Mouse (Mus musculus) kidney, adult 11 months (tissue): ENCODE results near the gene Clasp1.

Source experiments
- DNase-seq: peaks from one replicate; pipeline ENCODE4 v3.0.0; 2022

The Clasp1 gene

GRCm38 (mm10) chr1:118403440-118403839 lies 14.6 kb downstream of the Clasp1 start:
- no peak for DNase-seq

- DNase-seq = no peak
These were observed 18.9 kb downstream of the Clasp1 start for GRCm38 (mm10) chr1:118407586-118408250.

GRCm38 (mm10) chr1:118409249-118409648 lies 20.4 kb downstream of the Clasp1 start:
- DNase-seq = no peak

GRCm38 (mm10) chr1:118410824-118411223 lies 22.0 kb downstream of the Clasp1 start:
- DNase-seq = no peak

- DNase-seq = no peak
These were observed 24.3 kb downstream of the Clasp1 start for GRCm38 (mm10) chr1:118413169-118413568.

- no peak for DNase-seq
These were observed 28.3 kb downstream of the Clasp1 start for GRCm38 (mm10) chr1:118417047-118417730.

- no peak for DNase-seq
These were observed 30.5 kb downstream of the Clasp1 start for GRCm38 (mm10) chr1:118419399-118419798.

GRCm38 (mm10) chr1:118421149-118421548 lies 32.3 kb downstream of the Clasp1 start:
- no peak for DNase-seq

- DNase-seq = no peak
These were observed 34.0 kb downstream of the Clasp1 start for GRCm38 (mm10) chr1:118422812-118423211.

GRCm38 (mm10) chr1:118425982-118426381 lies 37.1 kb downstream of the Clasp1 start:
- no peak for DNase-seq

GRCm38 (mm10) chr1:118428354-118429084 lies 39.7 kb downstream of the Clasp1 start:
- no peak for DNase-seq

GRCm38 (mm10) chr1:118431548-118431947 lies 42.7 kb downstream of the Clasp1 start:
- DNase-seq = no peak

GRCm38 (mm10) chr1:118435001-118435473 lies 46.2 kb downstream of the Clasp1 start:
- DNase-seq = no peak

- no peak for DNase-seq
These were observed 49.0 kb downstream of the Clasp1 start for GRCm38 (mm10) chr1:118437856-118438255.

GRCm38 (mm10) chr1:118438332-118438731 lies 49.5 kb downstream of the Clasp1 start:
- DNase-seq = no peak

GRCm38 (mm10) chr1:118440547-118440946 lies 51.7 kb downstream of the Clasp1 start:
- no peak for DNase-seq

GRCm38 (mm10) chr1:118444420-118444819 lies 55.6 kb downstream of the Clasp1 start:
- DNase-seq = no peak

GRCm38 (mm10) chr1:118444988-118445387 lies 56.1 kb downstream of the Clasp1 start:
- no peak for DNase-seq

- no peak for DNase-seq
These were observed 56.6 kb downstream of the Clasp1 start for GRCm38 (mm10) chr1:118445441-118445840.

- DNase-seq = no peak
These were observed 57.1 kb downstream of the Clasp1 start for GRCm38 (mm10) chr1:118446006-118446405.

GRCm38 (mm10) chr1:118447131-118447530 lies 58.3 kb downstream of the Clasp1 start:
- DNase-seq = no peak

- DNase-seq = no peak
These were observed 59.4 kb downstream of the Clasp1 start for GRCm38 (mm10) chr1:118448214-118448613.

- no peak for DNase-seq
These were observed 62.1 kb downstream of the Clasp1 start for GRCm38 (mm10) chr1:118450891-118451450.
